Mouse (Mus musculus): ENCODE measurements at regions not wholly inside any gene's neighbourhood (a gene's known extent, or its start where the extent isn't known, plus 50 kb on each side); places are given as distances from the start of the nearest gene placed in this dataset.

DNA sequence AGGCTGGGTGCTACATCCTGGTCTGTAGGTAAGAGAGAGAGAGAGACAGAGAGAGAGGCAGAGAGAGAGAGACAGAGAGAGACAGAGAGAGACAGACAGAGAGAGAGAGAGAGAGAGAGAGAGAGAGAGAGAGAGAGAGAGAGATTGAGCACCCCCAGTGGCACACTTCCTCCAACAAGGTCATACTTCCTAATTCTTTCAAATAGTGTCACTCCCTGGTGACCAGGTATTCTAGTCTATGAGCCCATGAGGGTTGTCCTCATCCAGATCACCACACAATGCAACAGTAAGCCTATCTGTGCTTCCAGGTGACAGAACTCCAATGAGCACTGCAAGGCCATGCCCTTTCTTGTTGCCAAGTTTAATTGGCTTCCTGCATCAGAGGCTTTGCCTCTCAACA, 129.0 kb upstream of the Jun start:
- DNase-seq (ENCODE audit: extremely low spot score in 1 of 2, low spot score in 1 of 2): no peak

DNA sequence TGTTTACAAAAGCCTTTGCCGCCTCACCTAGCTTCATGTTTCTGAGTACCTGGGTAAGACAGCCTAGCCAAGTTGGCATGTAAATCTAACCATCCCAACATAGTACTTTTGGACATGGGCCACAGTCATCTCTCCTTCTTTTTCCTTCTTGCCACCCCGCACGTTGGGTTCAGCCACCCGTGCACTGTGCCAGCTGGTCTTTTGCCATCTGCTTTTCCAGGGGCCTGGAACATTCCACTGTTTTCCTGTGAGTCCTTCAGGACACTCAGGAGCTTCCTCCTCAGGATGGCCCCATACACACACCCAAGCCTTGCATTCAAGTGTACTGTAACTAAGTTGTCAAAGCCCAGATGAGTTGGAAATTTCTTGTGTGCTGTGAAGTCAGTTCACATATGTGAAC, 132.2 kb upstream of the Jun start:
- no peak for DNase-seq (ENCODE audit: extremely low spot score in 1 of 2, low spot score in 1 of 2)

DNA sequence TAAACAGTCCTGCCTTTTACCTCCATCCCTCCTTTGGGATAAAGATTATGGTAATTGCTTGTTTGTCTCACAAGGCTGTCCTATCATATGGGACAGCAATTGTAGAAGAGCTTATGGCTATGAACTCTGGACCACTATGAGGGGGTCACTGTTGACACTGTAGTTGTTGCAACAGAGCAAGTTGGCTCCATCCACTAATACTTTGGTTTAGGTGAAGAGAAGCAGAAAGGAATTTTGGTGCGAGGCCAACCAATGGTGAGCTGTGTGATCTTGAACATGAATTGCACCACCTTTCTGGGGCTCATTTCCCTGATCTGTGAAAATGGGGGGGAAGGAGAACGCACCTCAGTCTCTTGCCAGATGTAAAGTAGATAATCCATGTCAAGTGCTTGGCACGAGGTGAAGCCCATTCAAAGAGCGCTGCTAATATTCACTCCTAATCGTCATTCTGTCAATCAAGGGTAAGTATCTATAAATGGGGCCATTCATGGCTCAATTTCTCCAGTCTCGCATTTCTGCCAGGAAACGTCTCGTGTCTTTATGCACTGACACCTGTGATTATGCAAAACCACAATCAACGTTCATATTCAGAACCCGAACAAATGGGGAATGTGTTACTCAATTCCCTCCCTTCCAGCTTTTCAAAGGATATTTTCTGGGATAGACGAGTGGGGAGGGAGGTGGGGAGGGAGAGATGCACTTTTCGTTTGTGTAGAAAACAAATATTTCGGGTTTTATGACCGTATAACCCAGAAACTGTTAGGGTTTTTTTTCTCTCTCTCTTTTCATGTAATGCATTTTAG, 133.3 kb upstream of the Jun start:
- DNase-seq (ENCODE audit: extremely low spot score in 1 of 2, low spot score in 1 of 2): no peak

DNA sequence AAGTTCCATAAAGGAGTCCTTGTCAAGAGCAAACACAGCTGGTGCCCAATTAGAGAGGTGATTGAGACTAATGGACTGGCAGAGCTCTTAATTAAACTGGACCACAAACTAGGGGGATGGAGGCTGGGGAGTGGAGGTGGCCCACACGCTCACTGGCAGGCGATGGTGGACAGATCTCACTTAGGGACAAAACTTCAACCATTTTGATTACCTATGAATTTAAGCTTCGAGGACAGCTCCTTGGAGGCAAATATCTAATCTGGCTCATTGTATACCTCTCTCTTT, 133.8 kb upstream of the Jun start:
- DNase-seq (ENCODE audit: extremely low spot score in 1 of 2, low spot score in 1 of 2): no peak

DNA sequence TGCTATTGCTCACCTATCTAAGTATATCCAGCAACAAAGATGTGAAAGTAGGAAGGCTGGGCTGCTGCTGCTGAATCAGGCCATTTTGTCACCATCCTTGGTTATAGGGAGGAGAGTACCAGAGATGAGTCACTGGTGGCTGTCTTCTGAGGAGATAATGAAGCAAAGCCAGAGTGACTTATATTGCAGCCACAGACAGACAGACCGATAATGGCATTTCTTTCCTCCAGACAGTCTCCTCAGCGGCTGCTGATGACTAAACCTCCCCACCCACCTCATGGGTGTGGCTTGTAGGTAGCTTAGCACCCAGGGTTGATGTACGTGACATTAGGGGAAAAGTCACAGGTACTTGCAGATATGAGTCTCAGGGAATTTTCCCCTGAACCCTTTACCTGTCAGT, 136.1 kb upstream of the Jun start:
- peak in 1 of 2 experiments; percentile 37 for DNase-seq (ENCODE audit: extremely low spot score in 1 of 2, low spot score in 1 of 2)

DNA sequence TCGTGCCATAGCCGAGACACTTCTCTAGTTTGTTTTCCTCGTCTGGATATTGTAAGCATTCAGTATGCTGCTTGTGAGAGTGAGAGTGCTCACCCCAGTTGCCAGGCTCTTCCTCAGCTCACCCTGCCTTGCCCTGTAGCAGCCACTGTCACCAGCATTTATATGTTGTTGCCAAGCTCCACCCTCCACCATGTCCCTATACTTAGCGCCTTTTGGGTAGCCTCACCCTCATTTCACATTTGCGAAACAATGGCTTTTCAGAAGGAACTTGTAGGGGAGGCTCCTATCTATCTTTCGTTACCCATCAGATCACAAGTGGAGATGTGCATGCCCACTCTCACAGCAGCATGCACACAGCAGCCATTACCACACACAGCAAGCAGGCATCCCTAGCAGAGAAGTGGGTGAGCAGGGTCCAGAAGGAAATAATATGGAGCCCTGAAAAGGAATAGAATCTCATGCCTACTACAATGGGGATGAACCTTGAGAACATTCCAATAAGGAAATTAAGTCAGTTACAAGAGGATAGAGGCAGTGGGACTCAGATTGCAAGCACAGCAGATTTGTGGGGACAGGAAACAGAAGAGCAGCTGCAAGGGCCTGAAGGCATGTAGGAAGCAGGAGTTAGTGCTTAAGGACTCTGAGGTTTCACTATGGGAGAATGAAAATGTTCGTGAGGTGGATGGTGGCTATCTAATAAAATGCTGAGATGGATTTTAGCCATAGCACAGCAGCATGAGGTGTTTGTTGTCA, 139.8 kb upstream of the Jun start:
- no peak for DNase-seq (ENCODE audit: extremely low spot score in 1 of 2, low spot score in 1 of 2)

DNA sequence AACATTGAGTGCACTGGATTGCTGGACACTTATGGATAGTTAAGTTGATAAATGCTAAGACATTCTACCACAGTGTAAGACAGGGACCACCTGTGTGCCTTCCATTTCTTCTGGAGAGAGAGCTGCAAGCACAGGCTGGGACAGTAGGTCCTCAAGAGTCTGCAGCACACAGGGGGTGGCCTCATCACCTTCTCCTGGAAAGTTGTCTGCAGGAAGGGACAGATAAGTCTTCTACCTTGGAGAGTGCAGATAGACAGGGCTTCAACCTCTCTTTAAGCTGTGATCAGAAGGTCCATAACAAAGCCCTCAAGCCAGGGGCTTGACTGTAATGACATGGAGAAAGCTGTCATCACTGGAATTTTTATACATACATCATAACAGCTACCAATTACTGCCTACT, 140.5 kb upstream of the Jun start:
- no peak for DNase-seq (ENCODE audit: extremely low spot score in 1 of 2, low spot score in 1 of 2)

DNA sequence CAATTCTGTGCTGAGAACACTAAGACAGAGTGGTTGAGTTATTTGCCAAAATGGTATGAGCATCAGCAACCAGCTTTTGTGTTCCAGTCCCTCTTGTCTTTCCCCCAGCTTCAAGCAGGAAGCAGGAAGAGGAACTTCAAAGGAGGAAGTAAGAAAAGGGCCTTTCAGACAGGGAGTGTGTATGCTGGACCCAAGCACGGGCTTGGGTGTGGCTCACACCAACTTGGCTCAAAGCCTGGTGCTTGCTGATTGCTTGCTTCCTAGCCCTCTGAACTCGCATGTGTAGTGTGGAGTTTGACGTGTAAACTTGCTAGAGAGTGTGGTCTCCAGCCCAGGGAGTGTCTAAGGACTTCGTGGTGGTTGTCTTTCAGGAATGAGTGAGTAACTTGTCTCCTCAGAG, 141.0 kb upstream of the Jun start:
- DNase-seq (ENCODE audit: extremely low spot score in 1 of 2, low spot score in 1 of 2): peak in 1 of 2 experiments; percentile 5

DNA sequence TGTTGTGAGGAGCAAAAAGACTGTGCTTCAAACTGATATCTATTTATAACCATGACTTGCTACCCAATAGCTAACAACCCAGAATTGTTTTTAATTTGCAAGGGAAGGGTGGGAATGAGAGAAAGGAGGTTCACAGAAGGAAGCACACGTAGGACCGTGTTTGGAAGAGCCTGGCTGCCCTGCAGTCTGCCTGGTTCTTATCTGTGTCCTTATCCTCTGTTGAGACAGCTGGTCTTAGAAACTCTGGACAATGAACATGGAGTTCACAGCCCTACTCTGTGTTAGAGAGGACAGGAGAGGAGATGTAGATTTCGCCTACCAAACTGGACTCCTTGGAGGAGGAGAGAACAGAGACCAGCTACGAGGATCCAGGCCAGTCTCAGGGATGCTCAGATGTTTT, 141.5 kb upstream of the Jun start:
- DNase-seq (ENCODE audit: extremely low spot score in 1 of 2, low spot score in 1 of 2): no peak

DNA sequence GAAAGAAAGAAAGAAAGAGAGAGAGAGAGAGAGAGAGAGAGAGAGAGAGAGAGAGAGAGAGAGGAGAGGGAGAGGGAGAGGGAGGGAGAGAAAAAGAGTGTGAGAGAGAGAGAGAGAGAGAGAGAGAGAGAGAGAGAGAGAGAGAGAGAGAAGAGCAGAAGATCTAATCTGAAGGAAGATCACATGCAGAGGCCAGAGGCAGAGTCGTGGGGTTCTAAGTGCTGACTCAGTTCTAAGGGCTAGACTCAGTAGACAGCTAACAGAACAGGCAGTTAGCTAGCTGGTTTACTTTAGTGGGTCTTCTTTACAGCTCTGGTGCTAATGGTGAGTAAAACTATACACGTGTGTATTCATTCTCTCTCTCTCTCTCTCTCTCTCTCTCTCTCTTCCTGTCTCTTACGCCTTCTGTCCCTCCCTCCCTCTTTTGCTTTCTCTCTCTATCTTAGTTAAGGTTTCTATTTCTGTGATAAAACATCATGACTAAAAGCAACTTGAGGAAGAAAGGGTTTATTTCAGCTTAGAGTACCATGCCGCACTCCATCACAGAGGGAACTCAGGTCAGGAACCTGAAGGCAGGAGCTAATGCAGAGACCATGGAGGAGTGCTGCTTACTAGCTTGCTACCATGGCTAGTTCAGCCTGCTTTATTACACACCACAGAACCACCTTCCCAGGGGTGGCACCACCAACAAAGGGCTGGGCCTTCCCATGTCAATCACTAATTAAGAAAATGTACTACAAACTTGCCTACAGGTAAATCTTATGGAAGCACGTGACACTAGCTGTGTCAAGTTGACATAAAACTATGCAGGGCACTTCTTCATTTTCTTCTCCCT, 142.8 kb upstream of the Jun start:
- DNase-seq (ENCODE audit: extremely low spot score in 1 of 2, low spot score in 1 of 2): no peak

DNA sequence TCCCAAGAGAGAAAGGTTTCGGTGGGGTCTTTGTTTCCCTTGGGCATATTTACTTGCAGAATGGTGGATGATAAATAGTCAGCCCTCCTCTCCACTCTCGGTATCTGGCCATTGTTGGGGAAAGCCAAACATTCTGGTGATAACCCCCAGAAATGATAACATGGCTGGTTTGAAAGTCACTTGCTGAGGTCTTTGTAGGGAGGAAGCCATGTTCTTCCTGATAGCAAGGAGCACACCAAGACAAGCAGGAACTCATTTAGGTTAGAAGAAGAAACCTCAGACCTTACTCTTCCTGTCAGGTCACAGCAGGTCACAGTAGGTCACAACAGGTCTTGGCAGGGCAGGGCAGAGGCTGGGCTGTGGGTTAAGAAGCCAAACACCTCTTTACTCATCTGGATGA, 144.1 kb upstream of the Jun start:
- no peak for DNase-seq (ENCODE audit: extremely low spot score in 1 of 2, low spot score in 1 of 2)

DNA sequence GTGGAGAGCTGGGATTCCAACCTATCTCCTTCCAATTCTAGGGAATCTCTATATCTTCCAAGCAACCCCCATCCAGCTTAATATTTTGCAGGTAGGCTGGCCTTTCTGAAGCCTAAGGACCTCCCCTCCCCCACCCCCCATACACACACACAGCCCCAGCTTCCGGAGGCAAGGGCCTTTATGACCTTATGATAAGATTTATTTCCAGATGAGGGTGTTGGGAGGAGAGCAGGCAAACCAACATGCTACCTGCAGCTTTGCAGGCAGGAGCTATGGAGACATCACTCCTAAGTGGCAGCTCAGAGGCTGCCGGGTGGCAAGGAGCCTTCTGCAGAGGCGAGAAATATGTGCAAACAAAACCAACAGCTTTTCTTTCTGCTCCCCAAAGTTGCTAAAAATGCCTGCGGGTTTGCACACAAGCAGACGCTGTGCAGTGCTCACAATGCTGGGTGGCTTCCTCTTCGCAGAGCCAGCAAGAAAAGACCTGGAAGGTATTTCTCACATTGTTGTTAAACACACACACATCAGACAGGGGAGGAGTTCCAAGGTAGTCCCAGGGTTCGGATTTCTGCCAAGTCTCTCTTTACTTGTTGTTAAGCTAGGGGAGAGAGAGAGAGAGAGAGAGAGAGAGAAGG, 145.2 kb upstream of the Jun start:
- peak in 1 of 2 experiments; percentile 42 for DNase-seq (ENCODE audit: extremely low spot score in 1 of 2, low spot score in 1 of 2)

DNA sequence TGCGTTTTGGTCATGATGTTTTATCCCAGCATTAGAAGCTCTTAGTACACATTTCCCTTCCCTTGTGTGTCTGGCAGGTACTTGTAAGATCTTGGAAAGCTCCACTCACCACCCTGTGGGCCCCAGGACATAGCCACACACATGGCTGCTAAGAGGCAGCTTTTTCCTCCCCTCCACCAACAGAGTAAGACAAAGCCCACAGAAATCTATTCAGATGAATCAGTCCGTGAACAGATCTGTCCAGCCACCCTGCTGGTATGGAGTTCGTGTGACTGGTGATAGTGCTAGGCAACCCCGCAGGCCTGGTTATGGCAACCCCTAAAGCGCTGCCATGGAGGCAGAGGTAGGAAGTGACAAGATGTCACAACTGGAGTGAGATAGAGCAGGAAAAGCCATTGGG, 147.4 kb upstream of the Jun start:
- no peak for DNase-seq (ENCODE audit: extremely low spot score in 1 of 2, low spot score in 1 of 2)

DNA sequence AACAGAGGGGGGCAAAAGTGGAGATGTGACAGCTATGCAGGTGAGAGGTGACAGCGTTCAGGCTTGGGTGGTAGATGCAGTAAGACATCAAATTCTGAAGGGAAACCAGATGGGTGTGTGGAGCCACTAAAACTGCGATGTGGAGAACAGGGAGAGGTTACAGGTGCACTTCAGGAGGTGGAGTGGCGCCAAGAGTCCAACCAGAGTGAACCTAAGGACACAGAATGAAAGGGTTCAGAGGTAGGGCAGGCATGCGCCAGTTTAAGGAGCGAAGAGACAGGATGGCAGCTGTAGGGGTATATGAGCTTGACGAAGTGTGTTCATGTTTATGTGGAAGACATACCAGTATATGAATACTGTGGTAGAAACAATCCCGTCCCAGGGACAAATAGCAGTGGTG, 148.1 kb upstream of the Jun start:
- no peak for DNase-seq (ENCODE audit: extremely low spot score in 1 of 2, low spot score in 1 of 2)

DNA sequence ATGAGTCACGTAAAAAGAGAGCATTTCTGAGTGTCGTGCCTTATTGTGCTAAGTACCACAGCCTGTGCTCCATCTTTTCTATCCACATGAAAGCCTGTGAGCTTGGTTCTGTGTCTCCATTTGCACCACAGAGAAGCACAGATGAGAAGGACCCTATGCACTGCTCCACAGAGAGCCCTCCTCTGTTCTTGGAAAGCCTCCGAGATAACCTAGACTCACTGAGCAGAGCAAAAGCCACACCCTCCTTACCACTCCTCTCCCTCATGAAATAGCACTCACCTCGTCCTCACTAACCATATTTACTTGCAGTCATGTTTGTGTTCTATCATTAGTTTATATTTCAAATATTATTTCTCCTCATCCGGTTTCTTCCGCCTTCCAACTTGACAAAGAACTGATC, 150.5 kb upstream of the Jun start:
- no peak for DNase-seq (ENCODE audit: extremely low spot score in 1 of 2, low spot score in 1 of 2)

DNA sequence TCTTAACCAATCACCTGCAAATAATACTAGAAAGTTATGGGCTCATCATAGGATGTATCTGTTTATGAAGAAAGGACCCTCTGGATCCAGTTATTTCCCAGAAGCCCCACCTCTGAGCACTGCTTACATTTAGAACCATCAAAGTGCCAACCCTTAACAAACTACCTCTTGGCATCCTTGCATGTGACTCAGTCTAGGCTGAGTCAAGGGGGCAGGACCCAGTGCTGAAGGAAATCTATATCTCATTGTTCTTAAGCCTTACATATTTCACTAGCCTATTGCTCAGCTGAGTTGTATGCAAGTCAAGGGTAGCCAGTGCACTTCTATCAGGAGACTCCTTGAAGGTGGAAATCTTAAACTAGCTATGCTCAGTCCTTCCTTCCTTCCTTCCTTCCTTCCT, 151.6 kb upstream of the Jun start:
- no peak for DNase-seq (ENCODE audit: extremely low spot score in 1 of 2, low spot score in 1 of 2)

DNA sequence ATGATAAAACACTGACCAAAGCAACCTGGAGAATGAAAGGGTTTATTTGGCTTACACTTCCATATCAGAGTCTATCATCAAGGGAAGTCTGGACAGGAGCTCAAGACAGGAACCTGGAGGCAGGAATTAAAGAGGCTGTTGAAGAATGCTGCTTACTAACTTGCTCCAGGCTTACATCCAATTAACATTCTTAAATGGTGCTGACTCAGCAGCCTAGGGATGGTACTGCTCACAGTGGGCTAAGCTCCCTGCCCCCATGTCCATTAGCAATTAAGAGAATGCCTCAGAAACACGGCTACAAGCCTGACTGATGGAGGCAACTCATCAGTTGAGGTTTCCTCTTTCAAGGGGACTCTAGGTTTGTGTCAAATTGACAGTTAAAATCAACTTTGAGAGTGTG, 153.3 kb upstream of the Jun start:
- DNase-seq (ENCODE audit: extremely low spot score in 1 of 2, low spot score in 1 of 2): no peak

DNA sequence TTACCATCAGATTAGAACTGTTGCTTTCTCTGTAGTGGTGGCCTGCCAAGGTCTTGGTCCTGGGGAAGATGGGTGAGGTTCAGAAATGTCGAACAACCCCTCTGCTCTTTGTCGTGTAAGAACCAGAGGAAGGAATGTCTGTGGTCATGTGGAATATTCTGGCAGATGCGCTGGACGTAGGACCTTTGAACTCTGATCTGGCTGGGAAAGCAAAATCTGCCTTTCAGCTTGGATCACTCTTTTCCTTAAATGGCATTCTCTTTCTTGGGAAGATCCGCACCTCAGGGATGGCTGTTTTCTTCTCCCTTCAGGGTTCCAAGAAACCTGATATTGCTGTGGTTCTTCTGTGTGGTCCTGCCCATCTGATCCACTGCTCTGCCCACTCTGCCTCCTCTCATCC, 155.8 kb upstream of the Jun start:
- no peak for DNase-seq (ENCODE audit: extremely low spot score in 1 of 2, low spot score in 1 of 2)

DNA sequence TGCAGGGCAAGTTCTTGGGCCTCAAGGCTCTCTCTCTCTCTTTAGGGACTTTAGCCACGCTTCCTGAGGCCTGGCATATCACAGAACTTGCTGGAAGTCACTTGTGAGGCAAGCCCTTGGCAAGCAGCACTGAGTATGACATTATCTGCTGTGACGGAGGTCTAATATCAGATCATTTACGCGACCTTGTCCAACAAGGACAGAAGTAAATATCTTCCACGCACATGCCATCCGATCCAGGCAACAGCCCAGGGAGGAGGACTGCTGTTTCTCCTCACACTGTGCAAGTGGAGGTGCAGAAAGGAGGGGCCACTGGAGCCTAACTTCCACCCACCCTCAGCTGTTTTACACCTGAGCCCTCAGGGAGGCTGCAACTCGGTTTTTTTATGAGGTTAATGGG, 156.8 kb upstream of the Jun start:
- DNase-seq (ENCODE audit: extremely low spot score in 1 of 2, low spot score in 1 of 2): no peak

DNA sequence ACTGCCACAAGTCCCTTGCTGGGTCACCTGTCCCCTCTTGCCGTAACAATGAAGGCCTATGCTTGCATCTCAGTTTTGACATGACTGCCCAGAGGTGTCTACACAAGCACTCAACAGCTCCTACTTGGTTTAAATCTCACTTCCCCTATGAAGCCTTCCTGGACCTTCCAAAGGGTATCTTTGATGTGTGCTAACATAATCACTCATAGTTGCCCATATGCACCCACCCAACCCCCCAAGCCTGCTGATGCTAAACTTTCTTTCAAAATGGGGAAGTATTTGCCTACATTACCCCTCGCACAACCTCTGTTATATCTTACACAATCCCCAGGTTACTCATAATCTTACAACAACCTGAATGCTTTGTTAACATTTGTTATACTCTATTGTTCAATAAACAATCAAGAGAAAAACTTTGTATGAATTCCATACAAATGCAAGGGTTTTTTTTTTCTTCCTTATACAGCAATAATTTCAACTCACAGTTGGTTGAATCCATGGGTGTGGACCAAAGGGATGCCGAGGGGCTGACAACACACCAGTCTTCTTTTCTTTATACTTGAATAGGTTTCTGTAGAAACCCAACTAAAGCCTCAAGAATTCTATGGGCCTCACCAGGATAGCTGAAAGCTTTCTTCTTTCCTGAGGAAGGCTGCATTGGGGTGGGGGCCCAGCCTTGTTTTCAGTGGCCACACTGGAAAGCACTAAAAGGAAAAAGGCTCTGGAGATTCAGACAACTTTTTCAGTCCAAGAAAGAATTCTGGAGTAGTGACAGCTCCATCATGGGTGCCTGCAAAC, 157.5 kb upstream of the Jun start:
- DNase-seq (ENCODE audit: extremely low spot score in 1 of 2, low spot score in 1 of 2): no peak

Measured in frontal cortex, adult 2 months (tissue).